Mouse (Mus musculus) gastrocnemius, postnatal 14 days (tissue): ENCODE measurements around the gene Mmp14. TPM values are rescaled to one million over a fixed set of nuclear protein-coding genes. Genes with fewer than 3 reads are reported as not detected.

Source experiments
- DNase-seq: peaks from one replicate; pipeline ENCODE4 v3.0.0; 2021; ENCODE audit warnings: mixed read lengths
- intact Hi-C: fragments of 180-260 bp; cut with DNase I; formaldehyde crosslinking; loops from one replicate; pipeline ENCODE4 v1.15.1; 2025; ENCODE audit warnings: low total_unique reads
- total RNA-seq, 2 experiments: library from RNA; stranded (reverse); gene quantifications; 2 replicates each; pipeline ENCODE4 v1.2.3; 2021

The Mmp14 gene
- total RNA-seq, 2 experiments from 2014 or later = 52.0 to 68.1 TPM

DNA sequence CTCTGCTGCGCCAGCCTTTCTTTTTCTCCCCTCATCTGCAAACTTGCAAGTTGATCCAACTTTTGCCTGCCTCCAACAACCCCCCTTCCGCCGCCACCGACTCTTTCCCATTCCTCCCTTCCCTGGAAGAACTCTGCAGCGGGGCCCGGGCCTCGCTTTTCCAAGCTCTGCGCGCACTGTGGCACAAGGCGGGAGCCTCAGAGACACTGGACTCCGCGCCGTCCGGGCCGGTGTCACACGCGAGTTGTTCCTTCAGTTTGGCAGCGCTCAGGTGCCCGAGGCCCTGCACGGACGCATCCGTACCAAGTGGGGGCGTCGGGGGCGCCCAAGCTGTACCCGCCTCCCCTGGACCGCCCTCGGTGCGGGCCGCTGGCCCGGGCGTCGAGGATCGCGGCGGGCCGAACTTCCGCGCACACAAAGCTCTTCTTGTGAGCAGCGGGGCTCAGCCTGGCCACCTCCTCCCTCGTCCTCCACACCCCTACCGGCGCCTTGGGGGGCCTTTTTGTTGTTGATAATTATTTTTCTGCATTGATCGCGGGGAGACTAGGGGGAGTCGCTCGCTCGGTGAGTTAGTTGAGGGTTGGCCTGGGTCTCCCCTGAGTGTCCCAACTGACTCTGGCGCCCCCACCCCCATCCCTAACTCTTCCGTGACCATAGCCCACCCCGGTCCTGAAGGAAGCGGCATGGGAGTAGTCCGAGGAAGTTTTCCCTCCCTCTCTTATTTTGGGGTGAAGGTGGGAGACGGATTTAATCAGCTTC lies 845 bp downstream of the Mmp14 start:
- peak; percentile 44 for DNase-seq
- intact Hi-C loops = no loop called here

- intact Hi-C loops = no loop called here
- peak; percentile 43 for DNase-seq
Measured at GRCm38 (mm10) chr14:54432837-54433830, 1.7 kb downstream of the Mmp14 start.

DNA sequence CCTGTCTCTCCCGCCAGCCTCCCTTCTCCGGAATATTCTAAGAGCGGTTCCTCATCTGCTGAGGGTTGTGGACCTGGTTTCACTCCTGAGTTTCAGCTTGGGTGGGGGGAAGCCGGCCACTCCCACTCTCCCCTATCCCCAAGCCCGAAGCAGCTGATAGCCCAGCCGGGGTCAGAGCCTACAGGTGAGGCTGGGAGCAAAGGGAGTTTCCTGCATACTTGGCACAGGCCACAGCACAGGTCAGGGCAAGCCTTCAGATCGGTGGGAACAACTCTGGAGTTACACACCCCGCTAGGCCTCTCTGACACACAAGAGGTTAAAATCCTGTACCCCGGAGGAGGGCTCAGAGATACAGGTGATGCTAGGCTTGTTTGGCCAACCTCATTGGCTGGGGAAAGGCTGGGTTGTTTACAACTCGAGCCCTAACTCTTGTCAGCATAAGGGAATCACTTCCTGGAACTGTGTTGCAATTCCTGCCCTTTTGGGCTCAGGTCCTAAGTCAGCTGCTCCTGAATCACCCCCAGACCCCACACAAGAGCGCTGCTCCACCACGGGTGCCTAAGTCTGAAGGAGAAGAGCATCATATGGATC lies 2.6 kb downstream of the Mmp14 start:
- no peak for DNase-seq
- intact Hi-C loops = no loop called here

DNA sequence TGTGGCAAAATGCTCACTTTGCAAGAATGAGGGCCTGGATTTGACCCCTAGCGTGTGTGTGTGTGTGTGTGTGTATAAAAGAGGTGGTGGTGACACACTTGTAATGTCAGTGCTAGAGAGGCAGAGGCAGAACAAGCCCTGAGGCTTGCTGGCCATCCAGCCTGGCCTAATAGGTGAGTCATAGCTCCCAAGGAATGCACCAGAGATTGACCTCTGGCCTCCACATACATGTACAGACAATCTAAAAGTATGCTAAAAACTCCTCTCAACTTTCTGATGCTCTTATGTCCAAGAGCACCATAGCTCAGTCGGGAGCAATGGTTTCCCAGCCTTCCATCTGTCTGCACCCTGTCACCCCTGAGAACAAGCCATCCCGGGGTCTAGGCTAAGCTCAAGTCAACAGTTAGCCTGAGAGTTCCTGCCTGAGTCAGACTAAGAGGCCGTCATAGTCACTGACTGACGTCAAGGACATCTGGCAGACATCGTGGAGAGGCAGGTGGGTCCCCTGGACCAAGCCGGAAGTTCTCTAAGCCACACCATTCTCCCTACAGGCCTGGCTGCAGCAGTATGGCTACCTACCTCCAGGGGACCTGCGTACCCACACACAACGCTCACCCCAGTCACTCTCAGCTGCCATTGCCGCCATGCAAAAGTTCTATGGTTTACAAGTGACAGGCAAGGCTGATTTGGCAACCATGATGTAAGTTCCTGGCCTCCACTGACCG lies 3.9 kb downstream of the Mmp14 start:
- no peak for DNase-seq
- intact Hi-C loops = no loop called here

DNA sequence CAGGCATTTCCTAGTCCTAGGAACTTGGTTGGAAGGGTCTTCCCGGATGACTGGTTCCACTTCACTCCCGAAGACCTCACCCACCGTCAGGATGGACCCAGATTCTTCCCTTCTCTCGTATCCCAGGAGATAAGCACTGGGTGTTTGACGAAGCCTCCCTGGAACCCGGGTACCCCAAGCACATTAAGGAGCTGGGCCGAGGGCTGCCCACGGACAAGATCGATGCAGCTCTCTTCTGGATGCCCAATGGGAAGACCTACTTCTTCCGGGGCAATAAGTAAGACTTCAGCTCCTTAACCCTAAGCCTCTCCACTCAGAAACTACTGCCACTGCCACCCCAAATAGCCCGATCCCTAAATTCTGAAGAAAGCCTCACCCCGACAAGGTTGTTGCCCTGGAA lies 7.7 kb downstream of the Mmp14 start:
- intact Hi-C loops = no loop called here
- no peak for DNase-seq

DNA sequence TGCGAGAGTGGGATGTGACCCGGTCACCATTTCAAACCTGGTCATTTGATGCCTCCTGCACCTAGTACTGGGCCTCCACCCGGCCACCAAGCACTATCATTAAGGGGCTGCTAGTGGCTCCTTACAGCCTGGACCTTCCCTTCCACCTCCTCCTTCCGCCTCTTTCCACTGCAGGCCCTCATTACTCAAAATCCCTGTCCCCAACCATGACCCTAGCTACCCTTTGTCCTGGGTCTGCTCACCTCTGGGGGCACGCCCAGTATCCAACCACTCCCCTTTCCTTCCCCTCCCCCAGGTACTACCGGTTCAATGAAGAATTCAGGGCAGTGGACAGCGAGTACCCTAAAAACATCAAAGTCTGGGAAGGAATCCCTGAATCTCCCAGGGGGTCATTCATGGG lies 8.2 kb downstream of the Mmp14 start:
- intact Hi-C loops = no loop called here
- no peak for DNase-seq

- DNase-seq = no peak
- intact Hi-C loops = no loop called here
Measured at GRCm38 (mm10) chr14:54440538-54440937, 9.1 kb downstream of the Mmp14 start.

GRCm38 (mm10) chr14:54441365-54441764 lies 10.0 kb downstream of the Mmp14 start:
- intact Hi-C loops = no loop called here
- no peak for DNase-seq

DNA sequence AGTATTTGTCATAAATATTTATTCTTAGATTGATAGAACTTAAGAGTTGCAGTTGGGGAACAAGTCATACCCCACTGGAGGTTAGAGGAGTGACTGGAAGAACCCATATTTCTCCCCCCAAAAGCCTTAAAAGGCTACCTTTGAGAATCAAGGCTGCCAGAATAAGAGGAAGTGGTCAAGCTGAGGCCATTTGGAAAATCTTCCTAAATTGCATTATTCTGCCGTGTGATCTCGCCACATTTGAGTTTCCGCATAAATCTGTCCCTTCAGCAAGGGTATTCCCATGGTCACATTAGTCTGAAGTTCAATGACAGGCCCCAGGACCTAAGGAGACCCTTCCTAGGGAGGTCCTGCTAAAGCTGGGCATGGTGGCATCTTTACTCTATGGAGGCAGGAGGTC lies 11.1 kb downstream of the Mmp14 start:
- intact Hi-C loops = no loop called here
- DNase-seq = no peak

DNA sequence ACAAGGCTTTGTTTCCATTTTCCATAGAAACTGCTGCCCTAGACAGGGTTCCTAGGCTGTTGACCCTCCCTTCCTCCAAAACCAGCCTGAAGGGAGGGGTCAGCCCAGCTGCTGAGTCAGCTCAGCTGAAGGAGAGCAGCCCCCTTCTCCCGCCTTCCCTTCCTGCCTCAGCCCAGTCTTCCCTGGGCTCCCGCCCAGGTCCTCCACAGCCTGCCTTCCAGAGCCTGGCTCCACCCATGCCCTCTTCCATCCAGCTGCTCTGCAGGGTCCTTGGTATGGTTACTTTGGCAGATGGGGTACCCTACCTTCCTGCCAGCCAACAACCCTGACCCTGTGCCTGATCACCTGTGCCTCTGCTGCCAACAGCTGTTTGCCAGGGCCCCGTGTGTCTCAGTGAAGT lies 11.8 kb downstream of the Mmp14 start:
- peak; percentile 86 for DNase-seq
- intact Hi-C loops = no loop called here

GRCm38 (mm10) chr14:54443712-54444618 lies 12.6 kb downstream of the Mmp14 start:
- intact Hi-C loops = no loop called here
- peak; percentile 71 for DNase-seq

- DNase-seq = peak; percentile 80
- intact Hi-C loops = loop anchor here (5.0 kb wide), 1 partner anchor 218 kb away; no protein-coding TSS in a partner anchor
Measured at GRCm38 (mm10) chr14:54445476-54445875, 14.1 kb downstream of the Mmp14 start.

DNA sequence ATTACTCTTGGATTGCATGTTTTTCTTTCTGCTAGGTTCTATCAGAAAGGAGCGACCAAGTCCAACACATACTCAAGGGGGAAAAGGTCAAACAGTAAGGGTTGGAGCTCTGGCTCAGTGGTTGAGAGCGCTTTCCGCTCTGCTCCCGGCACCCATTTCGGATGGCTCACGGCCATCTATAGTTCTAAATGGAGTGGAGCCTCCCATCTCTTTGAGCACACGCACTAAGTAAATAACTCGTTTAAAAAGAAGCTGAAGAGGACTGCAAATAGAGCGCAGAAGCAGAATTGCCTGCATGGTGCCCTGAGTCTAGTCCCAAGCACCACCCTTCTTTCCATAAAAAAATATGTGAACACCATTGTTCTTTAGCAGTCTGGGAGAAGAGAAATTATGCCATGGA lies 22.2 kb downstream of the Mmp14 start:
- intact Hi-C loops = no loop called here
- no peak for DNase-seq

DNA sequence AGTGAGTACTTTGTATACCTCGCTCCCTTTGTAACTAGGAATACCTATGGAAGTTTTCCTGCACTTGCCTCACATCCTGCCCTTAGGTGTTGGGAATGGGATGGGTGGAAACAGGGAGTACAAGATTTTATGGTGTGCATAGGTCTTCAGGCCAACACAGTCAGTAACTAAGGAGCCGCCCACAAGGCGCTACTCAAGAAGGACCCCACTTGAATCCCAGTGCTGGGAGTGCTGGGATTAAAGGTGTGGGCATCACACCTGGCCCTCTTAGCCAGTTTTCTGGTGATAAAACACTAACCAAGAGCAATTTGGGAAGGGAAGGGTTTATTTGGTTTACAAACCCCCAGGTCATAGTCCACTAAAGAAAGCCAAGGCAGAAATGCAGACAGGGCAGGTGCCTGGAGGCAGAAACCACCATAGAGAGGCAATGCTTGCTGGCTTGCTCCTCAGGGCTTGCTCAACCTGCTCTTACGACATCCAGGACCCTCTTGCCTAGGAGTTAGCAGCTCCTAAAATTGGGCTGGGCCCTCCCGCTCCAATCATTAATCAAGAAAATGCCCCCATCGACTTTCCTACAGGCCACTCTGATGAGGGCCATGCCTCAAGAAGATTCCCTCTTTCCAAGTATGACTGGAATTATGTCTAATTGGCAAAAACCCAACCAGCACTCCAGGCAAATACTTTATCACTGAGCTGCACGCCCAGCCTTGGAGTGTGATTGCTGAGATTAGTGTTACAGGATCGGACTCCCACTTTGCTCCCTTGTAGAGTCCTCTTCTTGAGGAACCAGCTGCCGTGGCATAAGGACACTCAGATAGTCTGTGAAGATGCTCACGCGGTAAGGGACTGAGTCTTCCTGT lies 23.5 kb downstream of the Mmp14 start:
- no peak for DNase-seq
- intact Hi-C loops = no loop called here

GRCm38 (mm10) chr14:54457907-54458569 lies 26.6 kb downstream of the Mmp14 start:
- DNase-seq = no peak
- intact Hi-C loops = no loop called here

DNA sequence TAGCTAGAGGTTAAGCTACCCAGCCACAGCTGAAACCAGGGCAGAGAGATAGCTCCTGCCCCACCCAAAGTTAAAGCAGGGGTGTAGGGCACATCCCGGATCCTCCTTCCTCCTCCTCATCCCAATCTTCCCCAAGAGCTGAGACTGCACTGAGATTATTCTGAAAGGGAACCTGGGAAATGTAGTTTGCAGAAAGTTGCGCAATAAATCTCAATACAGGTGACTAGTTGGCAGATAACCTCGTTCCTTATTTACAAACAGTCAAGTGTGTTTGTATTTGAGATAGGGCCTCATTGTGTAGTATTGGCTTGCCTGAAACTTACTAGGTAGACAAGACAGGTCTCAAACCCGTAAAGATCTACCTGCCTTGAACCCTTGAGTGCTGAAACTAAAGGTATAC lies 30.7 kb downstream of the Mmp14 start:
- intact Hi-C loops = no loop called here

More for the DNA sequence above, 30.7 kb downstream of the Mmp14 start:
- DNase-seq = no peak
